Mouse (Mus musculus) heart, adult 11 months (tissue): ENCODE measurements around the gene Cdc45.
A peak's percentile ranks its signal among the peaks of the same experiment; 100 is the strongest.
"Not testable (repeated sequence)": the region's sequence is repeated elsewhere in the genome, so short reads cannot be mapped to it uniquely, and the experiment has no call there.

Source experiments
- DNase-seq: peaks from one replicate; pipeline ENCODE4 v3.0.0; 2022

Cdc45 gene

GRCm38 (mm10) chr16:18811468-18812384 lies at the start of gene Cdc45, which contains the start of gene Ufd1:
Gene Cdc45, minus strand, starts transcription at chr16:18811987.
Gene Ufd1, plus strand, starts transcription at chr16:18811779.
- peak; percentile 100 for DNase-seq

GRCm38 (mm10) chr16:18860186-18860585 lies 48.4 kb upstream of the Cdc45 start:
- DNase-seq: peak; percentile 97

GRCm38 (mm10) chr16:18858551-18858950 lies 46.8 kb upstream of the Cdc45 start:
- peak; percentile 90 for DNase-seq

GRCm38 (mm10) chr16:18849521-18850190 lies 37.9 kb upstream of the Cdc45 start:
- DNase-seq: not testable (repeated sequence)

- DNase-seq: no peak
Measured at GRCm38 (mm10) chr16:18846301-18846820, 34.6 kb upstream of the Cdc45 start.

- peak; percentile 93 for DNase-seq
Measured at GRCm38 (mm10) chr16:18838346-18838745, 26.6 kb upstream of the Cdc45 start.

GRCm38 (mm10) chr16:18836468-18837208 lies 24.9 kb upstream of the Cdc45 start, which contains the start of the genes 2510002D24Rik and Gm28539:
Gene 2510002D24Rik, plus strand, starts transcription at chr16:18836578.
Gene Gm28539, plus strand, starts transcription at chr16:18836584.
- DNase-seq: peak; percentile 100

GRCm38 (mm10) chr16:18836073-18836467 lies 24.3 kb upstream of the Cdc45 start:
- no peak for DNase-seq

GRCm38 (mm10) chr16:18833486-18833885 lies 21.7 kb upstream of the Cdc45 start:
- no peak for DNase-seq

GRCm38 (mm10) chr16:18829102-18829501 lies 17.3 kb upstream of the Cdc45 start:
- DNase-seq: peak; percentile 83

- DNase-seq: no peak
Measured at GRCm38 (mm10) chr16:18828630-18829029, 16.8 kb upstream of the Cdc45 start.

- DNase-seq: no peak
Measured at GRCm38 (mm10) chr16:18822925-18823324, 11.1 kb upstream of the Cdc45 start.

GRCm38 (mm10) chr16:18822356-18822755 lies 10.6 kb upstream of the Cdc45 start:
- no peak for DNase-seq

- DNase-seq: no peak
Measured at GRCm38 (mm10) chr16:18812385-18812910, 661 bp upstream of the Cdc45 start.

GRCm38 (mm10) chr16:18811032-18811431 lies 755 bp downstream of the Cdc45 start:
- DNase-seq: no peak

GRCm38 (mm10) chr16:18809001-18809400 lies 2.8 kb downstream of the Cdc45 start:
- DNase-seq: no peak

- DNase-seq: no peak
Measured at GRCm38 (mm10) chr16:18805746-18806145, 6.0 kb downstream of the Cdc45 start.

GRCm38 (mm10) chr16:18798841-18799240 lies 12.9 kb downstream of the Cdc45 start:
- peak; percentile 92 for DNase-seq

GRCm38 (mm10) chr16:18798151-18798550 lies 13.6 kb downstream of the Cdc45 start:
- no peak for DNase-seq

GRCm38 (mm10) chr16:18796645-18797044 lies 15.1 kb downstream of the Cdc45 start:
- no peak for DNase-seq

GRCm38 (mm10) chr16:18795223-18795899 lies 16.4 kb downstream of the Cdc45 start:
- DNase-seq: no peak
